Mouse (Mus musculus): ENCODE measurements around the gene Alox8. TPM values are rescaled to one million over a fixed set of nuclear protein-coding genes. Genes with fewer than 3 reads are reported as not detected.

Alox8 gene
- polyA plus RNA-seq, 1 experiment: not detected

- Histone ChIP-seq H3K27ac (ENCODE audit: control insufficient read depth, insufficient read depth, low read depth, low read length, poor library complexity) (no peak overlapping the region), H3K4me1 (ENCODE audit: control insufficient read depth, insufficient read depth, low read length) (no peaks in the 10 kb centered on the region), H3K4me3 (replicated peaks; ENCODE audit: control insufficient read depth, low read depth, low read length) (no peak overlapping the region)
- 85% methylated on average over 7 of the region's 7 CpGs for WGBS
- TF ChIP-seq CTCF (IDR thresholded peaks at IDR 0.05; ENCODE audit: control insufficient read depth, insufficient read depth, low read length) (no peak), POLR2A (IDR thresholded peaks at IDR 0.05; ENCODE audit: borderline replicate concordance, control insufficient read depth, low read depth, low read length) (no peak)
These were observed 22.9 kb downstream of the Alox8 start for GRCm38 (mm10) chr11:69174722-69175121.

DNA sequence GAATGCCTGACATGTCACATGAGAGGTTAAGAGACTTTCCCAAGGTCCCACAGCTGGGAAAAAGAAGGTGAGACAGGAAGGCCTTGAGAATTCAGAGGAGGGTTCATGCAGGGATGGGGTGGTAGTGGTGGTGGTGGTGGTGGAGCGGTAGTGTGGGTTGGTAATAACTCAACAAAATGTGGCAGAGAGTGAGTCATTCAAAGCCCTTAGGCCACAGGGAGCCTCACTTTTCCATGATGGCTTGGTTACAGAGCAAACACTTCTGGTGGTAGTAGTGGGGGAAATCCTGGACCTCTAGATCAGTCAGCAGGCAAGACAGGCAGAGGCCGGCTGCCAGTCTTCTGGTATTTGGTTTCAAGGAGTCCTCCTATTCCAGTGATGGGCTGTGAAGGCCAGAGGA, 25.0 kb downstream of the Alox8 start:
- 79% methylated on average over 2 of the region's 2 CpGs for WGBS
- Histone ChIP-seq H3K4me1 (ENCODE audit: control insufficient read depth, insufficient read depth, low read length) (no peaks in the 10 kb centered on the region), H3K27ac (ENCODE audit: control insufficient read depth, insufficient read depth, low read depth, low read length, poor library complexity) (no peak overlapping the region), H3K4me3 (replicated peaks; ENCODE audit: control insufficient read depth, low read depth, low read length) (no peak overlapping the region)
- TF ChIP-seq POLR2A (IDR thresholded peaks at IDR 0.05; ENCODE audit: borderline replicate concordance, control insufficient read depth, low read depth, low read length) (no peak), CTCF (IDR thresholded peaks at IDR 0.05; ENCODE audit: control insufficient read depth, insufficient read depth, low read length) (no peak)

DNA sequence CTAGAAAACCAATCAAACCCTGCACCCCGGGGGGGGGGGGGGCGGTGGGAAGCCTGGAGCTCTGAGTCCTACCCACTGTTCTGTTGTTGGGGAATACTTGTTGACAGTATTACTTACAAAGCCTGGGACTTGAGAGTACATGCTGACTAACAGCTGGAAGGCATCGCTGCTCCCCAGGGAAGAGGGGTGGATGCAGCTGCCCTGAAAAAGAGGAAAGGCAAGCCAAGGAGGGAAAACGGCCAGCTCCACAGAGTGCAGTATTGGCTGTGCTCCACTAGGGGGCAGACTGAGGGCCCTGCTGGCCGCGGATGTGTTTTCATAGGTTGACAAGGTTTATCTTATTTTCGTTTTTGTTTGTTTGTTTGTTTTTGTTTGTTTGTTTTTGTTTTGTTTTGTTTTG, 26.0 kb downstream of the Alox8 start:
- TF ChIP-seq CTCF (IDR thresholded peaks at IDR 0.05; ENCODE audit: control insufficient read depth, insufficient read depth, low read length): peak; percentile 80
- no peak for TF ChIP-seq POLR2A (IDR thresholded peaks at IDR 0.05; ENCODE audit: borderline replicate concordance, control insufficient read depth, low read depth, low read length)
- Histone ChIP-seq H3K4me1 (ENCODE audit: control insufficient read depth, insufficient read depth, low read length) (no peaks in the 10 kb centered on the region), H3K27ac (ENCODE audit: control insufficient read depth, insufficient read depth, low read depth, low read length, poor library complexity) (no peak overlapping the region), H3K4me3 (replicated peaks; ENCODE audit: control insufficient read depth, low read depth, low read length) (no peak overlapping the region)
- WGBS: 32% methylated on average over 7 of the region's 7 CpGs

DNA sequence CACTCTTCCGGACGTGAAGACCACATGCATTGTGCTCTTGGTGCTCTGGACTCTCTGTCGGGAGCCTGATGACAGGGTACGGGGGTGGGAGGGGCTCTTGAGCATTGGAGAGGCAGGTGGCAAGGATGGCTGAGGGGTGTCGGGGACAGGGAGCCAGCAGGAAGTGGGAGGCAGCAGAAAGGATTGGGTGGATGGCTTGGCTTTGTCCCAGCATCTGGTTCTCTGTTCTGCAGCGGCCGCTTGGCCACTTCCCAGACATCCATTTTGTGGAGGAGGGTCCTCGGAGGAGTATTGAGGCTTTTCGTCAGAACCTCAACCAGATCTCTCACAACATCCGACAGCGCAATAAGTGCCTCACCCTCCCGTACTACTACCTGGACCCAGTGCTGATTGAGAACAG, 28.3 kb downstream of the Alox8 start:
- H3K4me1 ChIP-seq (ENCODE audit: control insufficient read depth, insufficient read depth, low read length): no peaks in the 10 kb centered on the region
- no peak for TF ChIP-seq CTCF (IDR thresholded peaks at IDR 0.05; ENCODE audit: control insufficient read depth, insufficient read depth, low read length)
- no peak for TF ChIP-seq POLR2A (IDR thresholded peaks at IDR 0.05; ENCODE audit: borderline replicate concordance, control insufficient read depth, low read depth, low read length)
- WGBS: 84% methylated on average over 12 of the region's 12 CpGs
- H3K27ac ChIP-seq (ENCODE audit: control insufficient read depth, insufficient read depth, low read depth, low read length, poor library complexity): no peak overlapping the region
- no peak overlapping the region for H3K4me3 ChIP-seq (replicated peaks; ENCODE audit: control insufficient read depth, low read depth, low read length)

GRCm38 (mm10) chr11:69156800-69157199, 40.8 kb downstream of the Alox8 start, which contains the start of gene Alox12b:
TSS of gene Alox12b (plus strand) at chr11:69156989.
- Histone ChIP-seq H3K27ac (ENCODE audit: control insufficient read depth, insufficient read depth, low read depth, low read length, poor library complexity) (no peak within 1 kb of the TSS), H3K4me1 (ENCODE audit: control insufficient read depth, insufficient read depth, low read length) (no peaks in the 10 kb centered on the region), H3K4me3 (replicated peaks; ENCODE audit: control insufficient read depth, low read depth, low read length) (no peak within 1 kb of the TSS)
- no peak for TF ChIP-seq POLR2A (IDR thresholded peaks at IDR 0.05; ENCODE audit: borderline replicate concordance, control insufficient read depth, low read depth, low read length)
- WGBS: 9% methylated on average over 18 of the region's 18 CpGs

- TF ChIP-seq CTCF (IDR thresholded peaks at IDR 0.05; ENCODE audit: control insufficient read depth, insufficient read depth, low read length) (no peak), POLR2A (IDR thresholded peaks at IDR 0.05; ENCODE audit: borderline replicate concordance, control insufficient read depth, low read depth, low read length) (no peak)
- no peak overlapping the region for H3K4me3 ChIP-seq (replicated peaks; ENCODE audit: control insufficient read depth, low read depth, low read length)
- H3K4me1 ChIP-seq (ENCODE audit: control insufficient read depth, insufficient read depth, low read length): no peaks in the 10 kb centered on the region
- H3K27ac ChIP-seq (ENCODE audit: control insufficient read depth, insufficient read depth, low read depth, low read length, poor library complexity): no peak overlapping the region
- WGBS: 23% methylated on average over 1 of the region's 1 CpGs
These were observed 42.3 kb downstream of the Alox8 start for GRCm38 (mm10) chr11:69155351-69155750.

GRCm38 (mm10) chr11:69153831-69154230, 43.8 kb downstream of the Alox8 start:
- 77% methylated on average over 8 of the region's 8 CpGs for WGBS
- TF ChIP-seq CTCF (IDR thresholded peaks at IDR 0.05; ENCODE audit: control insufficient read depth, insufficient read depth, low read length): no peak
- no peak for TF ChIP-seq POLR2A (IDR thresholded peaks at IDR 0.05; ENCODE audit: borderline replicate concordance, control insufficient read depth, low read depth, low read length)

DNA sequence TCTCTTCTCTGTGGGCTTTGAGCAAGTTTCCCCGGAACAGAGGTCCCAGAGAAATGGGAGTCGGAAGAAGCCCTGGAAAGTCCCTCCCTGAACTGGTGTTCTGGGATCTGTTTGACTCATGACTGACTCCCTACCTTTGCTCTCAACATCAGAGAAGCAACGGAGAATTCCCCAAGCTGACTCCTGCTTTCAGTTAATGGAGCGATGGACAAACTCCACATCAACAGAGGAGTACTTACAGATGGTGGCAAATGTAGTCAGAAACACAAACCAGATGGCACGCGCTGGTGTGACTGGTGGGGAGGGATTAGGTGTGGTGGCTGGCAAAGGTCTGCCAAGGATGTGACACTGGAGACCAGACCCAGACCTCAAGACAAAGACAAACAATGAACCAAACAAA, 46.6 kb downstream of the Alox8 start:
- H3K4me1 ChIP-seq (ENCODE audit: control insufficient read depth, insufficient read depth, low read length): no peaks in the 10 kb centered on the region
- H3K4me3 ChIP-seq (replicated peaks; ENCODE audit: control insufficient read depth, low read depth, low read length): no peak overlapping the region
- no peak overlapping the region for H3K27ac ChIP-seq (ENCODE audit: control insufficient read depth, insufficient read depth, low read depth, low read length, poor library complexity)
- TF ChIP-seq CTCF (IDR thresholded peaks at IDR 0.05; ENCODE audit: control insufficient read depth, insufficient read depth, low read length): no peak
- no peak for TF ChIP-seq POLR2A (IDR thresholded peaks at IDR 0.05; ENCODE audit: borderline replicate concordance, control insufficient read depth, low read depth, low read length)
- 64% methylated on average over 6 of the region's 6 CpGs for WGBS

More at GRCm38 (mm10) chr11:69153831-69154230, 43.8 kb downstream of the Alox8 start:
- H3K27ac ChIP-seq (ENCODE audit: control insufficient read depth, insufficient read depth, low read depth, low read length, poor library complexity): no peak overlapping the region
- H3K4me3 ChIP-seq (replicated peaks; ENCODE audit: control insufficient read depth, low read depth, low read length): no peak overlapping the region
- H3K4me1 ChIP-seq (ENCODE audit: control insufficient read depth, insufficient read depth, low read length): no peaks in the 10 kb centered on the region

- Histone ChIP-seq H3K4me3 (replicated peaks; ENCODE audit: control insufficient read depth, low read depth, low read length) (no peak overlapping the region), H3K27ac (ENCODE audit: control insufficient read depth, insufficient read depth, low read depth, low read length, poor library complexity) (no peak overlapping the region), H3K4me1 (ENCODE audit: control insufficient read depth, insufficient read depth, low read length) (no peaks in the 10 kb centered on the region)
- TF ChIP-seq CTCF (IDR thresholded peaks at IDR 0.05; ENCODE audit: control insufficient read depth, insufficient read depth, low read length): peak; percentile 39
- no peak for TF ChIP-seq POLR2A (IDR thresholded peaks at IDR 0.05; ENCODE audit: borderline replicate concordance, control insufficient read depth, low read depth, low read length)
- WGBS: 3% methylated on average over 7 of the region's 7 CpGs
These were observed 47.2 kb downstream of the Alox8 start for GRCm38 (mm10) chr11:69150444-69150843.
